Mouse (Mus musculus): Measurements from ENCODE around the gene Acr. TPM values are rescaled to one million over a fixed set of nuclear protein-coding genes. Genes with fewer than 3 reads are reported as not detected.

The Acr gene
- total RNA-seq, 2 experiments from 2014 or later, result 0.49 to 0.54 TPM

GRCm38 (mm10) chr15:89547824-89548601, 20.1 kb upstream of the Acr start:
- DNase-seq (ENCODE audit: low spot score in 2 of 2), result no peak

GRCm38 (mm10) chr15:89548837-89549236, 19.3 kb upstream of the Acr start:
- DNase-seq (ENCODE audit: low spot score in 2 of 2), result peak in 1 of 2 experiments; percentile 55

GRCm38 (mm10) chr15:89550506-89550905, 17.6 kb upstream of the Acr start:
- no peak for DNase-seq (ENCODE audit: low spot score in 2 of 2)

GRCm38 (mm10) chr15:89551733-89552132, 16.4 kb upstream of the Acr start:
- DNase-seq (ENCODE audit: low spot score in 2 of 2), result no peak

- DNase-seq (ENCODE audit: low spot score in 2 of 2), result no peak
Observed at GRCm38 (mm10) chr15:89555591-89555990, 12.5 kb upstream of the Acr start.

GRCm38 (mm10) chr15:89556401-89557178, 11.5 kb upstream of the Acr start:
- DNase-seq (ENCODE audit: low spot score in 2 of 2), result no peak

- DNase-seq (ENCODE audit: low spot score in 2 of 2), result no peak
Observed at GRCm38 (mm10) chr15:89557179-89557995, 10.7 kb upstream of the Acr start.

- DNase-seq (ENCODE audit: low spot score in 2 of 2), result no peak
Observed at GRCm38 (mm10) chr15:89557996-89558390, 10.1 kb upstream of the Acr start.

- DNase-seq (ENCODE audit: low spot score in 2 of 2), result no peak
Observed at GRCm38 (mm10) chr15:89559202-89559731, 8.9 kb upstream of the Acr start.

GRCm38 (mm10) chr15:89572147-89572546, 4.0 kb downstream of the Acr start:
- no peak for DNase-seq (ENCODE audit: low spot score in 2 of 2)

GRCm38 (mm10) chr15:89582494-89582893, 14.4 kb downstream of the Acr start:
- no peak for DNase-seq (ENCODE audit: low spot score in 2 of 2)

- no peak for DNase-seq (ENCODE audit: low spot score in 2 of 2)
Observed at GRCm38 (mm10) chr15:89585101-89585500, 17.0 kb downstream of the Acr start.

- DNase-seq (ENCODE audit: low spot score in 2 of 2), result no peak
Observed at GRCm38 (mm10) chr15:89585631-89586030, 17.5 kb downstream of the Acr start.

GRCm38 (mm10) chr15:89589146-89589545, 21.0 kb downstream of the Acr start:
- no peak for DNase-seq (ENCODE audit: low spot score in 2 of 2)

- DNase-seq (ENCODE audit: low spot score in 2 of 2), result no peak
Observed at GRCm38 (mm10) chr15:89591317-89591716, 23.2 kb downstream of the Acr start.

- peak; percentile 70 to 87 for DNase-seq (ENCODE audit: low spot score in 2 of 2)
Observed at GRCm38 (mm10) chr15:89591723-89592455, 23.8 kb downstream of the Acr start, which contains the start of gene Rabl2. Gene Rabl2 (minus strand): TSS chr15:89591923.

GRCm38 (mm10) chr15:89592548-89592947, 24.4 kb downstream of the Acr start:
- no peak for DNase-seq (ENCODE audit: low spot score in 2 of 2)

GRCm38 (mm10) chr15:89605822-89606570, 37.9 kb downstream of the Acr start:
- peak in 1 of 2 experiments; percentile 6 for DNase-seq (ENCODE audit: low spot score in 2 of 2)

- no peak for DNase-seq (ENCODE audit: low spot score in 2 of 2)
Observed at GRCm38 (mm10) chr15:89607480-89607879, 39.4 kb downstream of the Acr start.

- no peak for DNase-seq (ENCODE audit: low spot score in 2 of 2)
Observed at GRCm38 (mm10) chr15:89607888-89608287, 39.8 kb downstream of the Acr start.

Measured in gastrocnemius, postnatal 4 days (tissue).